Mouse (Mus musculus) neural tube, embryonic 12.5 days (tissue): ENCODE measurements around the gene Gm20914. TPM values are rescaled to one million over a fixed set of nuclear protein-coding genes. Genes with fewer than 3 reads are reported as not detected.
"Not testable (repeated sequence)": the region's sequence is repeated elsewhere in the genome, so short reads cannot be mapped to it uniquely, and the experiment has no call there.

Source experiments
- ATAC-seq: fragments of 200-750 bp; cut with Nextera tagmentation; 2 replicates; pipeline ENCODE4 v1.8.0; 2017; ENCODE audit warnings: low read depth, mild to moderate bottlenecking, moderate TSS enrichment, moderate library complexity; ENCODE audit not compliant: low FRiP score
- H3K27ac ChIP-seq: fragments of 300-500 bp; sonication (generic); 2 replicates; pipeline ENCODE4 v1.5.1; 2016
- H3K27me3 ChIP-seq: fragments of 300-500 bp; sonication (generic); replicated peaks from 2 replicates; pipeline ENCODE4 v1.6.1; 2016; ENCODE audit warnings: mild to moderate bottlenecking
- H3K36me3 ChIP-seq: fragments of 300-500 bp; sonication (generic); 2 replicates; pipeline ENCODE4 v1.6.1; 2016; ENCODE audit warnings: mild to moderate bottlenecking
- H3K4me1 ChIP-seq: fragments of 300-500 bp; sonication (generic); 2 replicates; pipeline ENCODE4 v1.6.1; 2016
- H3K4me2 ChIP-seq: fragments of 300-500 bp; sonication (generic); replicated peaks from 2 replicates; pipeline ENCODE4 v1.6.1; 2016; ENCODE audit warnings: mild to moderate bottlenecking
- H3K4me3 ChIP-seq: fragments of 300-500 bp; sonication (generic); 2 replicates; pipeline ENCODE4 v1.5.1; 2016
- H3K9ac ChIP-seq: fragments of 300-500 bp; sonication (generic); 2 replicates; pipeline ENCODE4 v1.6.1; 2016; ENCODE audit warnings: mild to moderate bottlenecking
- H3K9me3 ChIP-seq: fragments of 300-500 bp; sonication (generic); 2 replicates; pipeline ENCODE4 v1.6.1; 2016; ENCODE audit warnings: mild to moderate bottlenecking
- WGBS: fragments of 180-500 bp; shearing (Covaris S2); methylation state at CpG from one replicate; pipeline ENCODE4 v1.1.7; 2016; 5-methylcytosine and 5-hydroxymethylcytosine counted together
- polyA plus RNA-seq: library from polyadenylated mRNA; unstranded; fragments of >200 nt; fragmentation: Nextera tagmentation; extraction: Ambion mirVana; gene quantifications from 2 replicates; pipeline ENCODE4 v1.2.1, GENCODE M21; 2016

Gene Gm20914
- polyA plus RNA-seq, result not detected in 2 replicates

GRCm38 (mm10) chrY:5725678-5726077, at the start of gene Gm20914:
TSS of gene Gm20914 (plus strand) at chrY:5725978.
- not testable (repeated sequence) for H3K36me3 ChIP-seq, H3K27me3 ChIP-seq, H3K9me3 ChIP-seq, H3K4me2 ChIP-seq, H3K9ac ChIP-seq, ATAC-seq, H3K27ac ChIP-seq, H3K4me3 ChIP-seq, H3K4me1 ChIP-seq
- WGBS, result 100% methylated on average over 1 of the region's 4 CpGs

Other genes with a start within 250 kb of the Gm20914 start
- gene Gm21854, start 69.0 kb upstream of the Gm20914 start, polyA plus RNA-seq, result not detected in 2 replicates
- not detected in 2 replicates for gene Gm28171, start 67.4 kb downstream of the Gm20914 start, polyA plus RNA-seq
- not detected in 2 replicates for gene Gm21778, start 216.5 kb downstream of the Gm20914 start, polyA plus RNA-seq